Mouse (Mus musculus): Measurements from ENCODE around the gene Defb45.

DNA sequence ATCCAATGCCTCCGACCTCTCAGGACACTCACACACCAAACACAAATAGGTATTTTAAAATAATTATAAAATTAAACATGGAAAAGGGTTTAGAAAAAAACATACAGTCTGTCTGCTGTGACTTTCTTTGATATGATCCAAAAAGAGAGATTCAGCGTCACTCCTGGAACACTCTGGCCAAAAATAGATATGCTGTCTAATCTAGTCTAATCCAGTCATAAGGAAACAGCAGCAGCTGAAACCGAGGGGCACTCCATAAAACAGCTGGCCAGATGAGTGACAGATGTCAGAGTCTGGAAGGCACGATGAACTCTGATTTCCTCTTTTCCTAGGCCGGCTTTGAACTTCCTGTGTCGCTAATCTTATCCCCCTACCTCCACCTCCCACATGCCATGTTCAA lies 17.3 kb upstream of the Defb45 start:
- no peak for TF ChIP-seq CTCF (IDR thresholded peaks at IDR 0.05; ENCODE audit: control insufficient read depth, insufficient read depth, low read length)
- no peak for TF ChIP-seq POLR2A (IDR thresholded peaks at IDR 0.05; ENCODE audit: borderline replicate concordance, control insufficient read depth, low read depth, low read length)

All from bone marrow, adult 2 months (tissue).